Mouse (Mus musculus): ENCODE measurements around the gene Gm30302.

Gene Gm30302

GRCm38 (mm10) chr13:49738011-49738410, 60.8 kb downstream of the Gm30302 start:
- DNase-seq (ENCODE audit: low spot score in 2 of 2): no peak

DNA sequence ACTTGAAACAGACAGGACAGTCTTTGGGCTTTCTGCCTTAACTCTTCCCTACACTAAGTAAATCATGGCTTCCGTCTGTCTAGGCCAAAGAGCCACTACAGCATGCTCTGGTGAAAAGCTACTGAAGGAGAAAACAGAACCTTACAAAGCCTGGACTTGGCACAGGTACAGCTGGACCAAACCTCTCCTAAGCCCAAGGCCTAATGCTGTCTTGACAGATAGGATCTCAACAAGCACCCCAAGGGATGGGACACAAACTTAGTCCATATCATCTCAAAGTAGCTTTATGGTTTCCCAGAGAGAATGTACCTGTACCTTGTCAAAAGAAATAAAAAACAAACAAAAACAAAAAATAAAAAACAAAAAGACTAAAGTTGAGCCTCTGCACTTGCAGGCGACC, 62.4 kb downstream of the Gm30302 start:
- no peak for DNase-seq (ENCODE audit: low spot score in 2 of 2)

Data from urinary bladder, adult 18-20 months (tissue).